Mouse (Mus musculus) Patski (cell line): ENCODE measurements around the gene BC005561. TPM values are rescaled to one million over a fixed set of nuclear protein-coding genes. Genes with fewer than 3 reads are reported as not detected.

Experiments used
- ATAC-seq: fragments of 100-300 bp; one replicate; pipeline ENCODE4 v1.8.0; 2021
- CTCF ChIA-PET: fragments of 350-600 bp; sonication (Branson Sonifier 250); formaldehyde crosslinking; loops from one replicate; lab custom pipeline; 2022; ENCODE audit warnings: inconsistent platforms; lab: Charles Lee
- POLR2A ChIA-PET: fragments of 350-600 bp; sonication (Branson Sonifier 250); formaldehyde crosslinking; loops from one replicate; lab custom pipeline; 2022; ENCODE audit warnings: antibody characterized with exemption, inconsistent platforms; lab: Charles Lee
- DNase-seq: peaks from one replicate; pipeline ENCODE4 v3.0.0-alpha.2; 2011; ENCODE audit warnings: low read depth, low spot score
- H3K27me3 ChIP-seq: fragments of 371-371 bp; one replicate; pipeline ENCODE4 v1.5.1; 2021
- CTCF ChIP-seq: fragments of 100-300 bp; IDR thresholded peaks from one replicate; pipeline ENCODE4 v1.5.1; 2021
- in situ Hi-C: fragments of 300-500 bp; cut with MboI; formaldehyde crosslinking; loops from 3 replicates; pipeline ENCODE4 v1.11.1; 2018; ENCODE audit warnings: low pct_unique_long_range_greater_than_20kb, mixed read lengths
- polyA plus RNA-seq: library from polyadenylated mRNA; unstranded; gene quantifications from one replicate; pipeline ENCODE4 v1.2.3, GENCODE M21; 2021

BC005561 gene
- 5.2 TPM for polyA plus RNA-seq

DNA sequence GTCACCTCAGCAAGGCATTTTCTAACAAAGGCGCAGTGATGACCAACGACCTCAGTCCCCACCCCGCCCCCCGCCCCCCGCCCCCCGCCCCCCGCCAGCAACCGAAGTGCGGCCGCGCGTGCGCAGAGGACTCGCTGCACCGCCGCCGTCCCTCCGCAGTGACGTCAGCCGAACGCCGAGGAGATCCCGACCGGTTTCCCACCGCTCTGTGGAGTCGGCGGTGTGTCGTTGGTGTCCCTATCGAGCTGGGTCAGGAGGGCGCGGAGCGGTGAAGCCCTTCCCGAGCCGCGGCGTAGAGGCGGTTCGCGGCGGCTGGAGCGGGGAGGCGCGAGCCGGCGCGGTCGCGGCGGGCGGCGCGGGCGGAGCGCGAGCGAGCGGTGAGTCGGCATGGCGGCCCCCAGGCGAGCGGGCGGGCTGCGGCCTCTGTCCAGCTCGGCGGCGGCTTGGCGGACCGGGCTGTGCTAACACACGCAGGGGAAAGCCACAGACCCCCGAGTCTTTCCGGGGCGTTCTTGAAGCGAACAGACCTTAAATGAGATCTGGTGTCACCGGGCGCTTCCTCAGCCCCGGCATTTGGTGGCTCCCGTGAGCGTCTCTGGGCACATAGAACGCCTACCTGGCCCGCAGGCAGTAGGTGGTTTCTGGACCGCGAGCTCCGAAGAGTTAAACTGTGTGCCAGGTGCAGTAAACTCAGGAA lies at the start of gene BC005561:
BC005561 (plus strand) TSS at position 158 of the 697 bp plus-strand sequence.
- peak; percentile 83 for ATAC-seq
- H3K27me3 ChIP-seq = no peaks in the 10 kb centered on the region
- DNase-seq = peak; percentile 20
- ChIA-PET CTCF (no interaction called here), POLR2A (interaction anchor here (1.3 kb wide), 1 partner anchor 24 kb away, joined by 3 read pairs; no protein-coding TSS in a partner anchor)
- TF ChIP-seq CTCF = no peak
- in situ Hi-C loops = no loop called here

DNA sequence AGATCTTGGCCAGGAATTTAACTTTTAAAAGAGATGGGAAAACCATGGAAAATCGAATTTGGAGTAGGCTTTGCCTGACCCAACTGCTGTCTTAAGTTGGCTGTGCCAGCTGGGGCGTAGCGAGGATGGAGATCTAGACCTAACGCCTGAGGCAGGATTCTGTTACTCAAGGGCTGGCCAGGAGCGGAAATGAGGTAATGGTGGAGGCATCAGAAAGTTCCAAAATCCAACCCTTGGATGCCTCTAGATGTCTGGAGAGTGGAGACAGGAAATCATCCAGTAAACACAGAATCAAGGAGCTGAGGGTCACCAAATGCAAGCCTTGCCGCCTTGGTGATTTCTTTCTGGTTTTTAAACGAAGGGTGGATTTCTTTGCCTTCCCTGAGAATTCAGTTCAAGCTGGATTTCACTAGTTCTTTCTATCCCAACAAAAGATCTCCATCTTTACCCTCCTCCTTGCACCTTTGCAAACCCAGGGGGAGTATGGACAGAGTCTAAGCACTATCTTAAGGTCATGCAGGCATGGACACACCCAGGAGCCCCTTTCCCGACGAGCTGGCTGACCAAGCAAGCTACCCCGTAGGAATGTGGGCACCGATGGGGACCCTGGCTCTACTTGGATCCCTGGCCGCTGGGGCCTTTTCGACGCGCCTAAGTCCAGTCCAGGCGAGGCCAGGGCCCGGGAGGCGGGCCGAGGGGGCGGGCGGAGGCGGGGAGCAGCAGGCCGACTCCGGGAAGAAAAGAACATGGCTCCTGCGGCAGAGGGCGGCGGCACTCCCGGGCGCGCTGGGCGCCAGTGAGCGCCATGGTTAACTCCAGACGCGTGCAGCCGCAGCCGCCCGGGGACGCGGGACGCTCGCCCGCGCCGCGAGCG lies 49.1 kb upstream of the BC005561 start, which contains the start of gene Pkd2:
Pkd2 (plus strand) TSS at position 619 of the 874 bp plus-strand sequence.
- DNase-seq (no peak), ATAC-seq (peak; percentile 91)
- no peak for TF ChIP-seq CTCF
- ChIA-PET POLR2A (interaction anchor here (0.7 to 1.8 kb wide), 6 partner anchors 13 to 105 kb away, joined by 3 to 11 read pairs (median 4); no protein-coding TSS in a partner anchor), CTCF (interaction anchor here (0.9 to 1.9 kb wide), 7 partner anchors 12 to 116 kb away, joined by 3 to 5 read pairs (median 3); no protein-coding TSS in a partner anchor)
- in situ Hi-C loops = loop anchor here (10.0 to 25.0 kb wide), 2 partner anchors 414 to 853 kb away; partner anchors contain the start of gene Nudt9
- no peaks in the 10 kb centered on the region for H3K27me3 ChIP-seq

DNA sequence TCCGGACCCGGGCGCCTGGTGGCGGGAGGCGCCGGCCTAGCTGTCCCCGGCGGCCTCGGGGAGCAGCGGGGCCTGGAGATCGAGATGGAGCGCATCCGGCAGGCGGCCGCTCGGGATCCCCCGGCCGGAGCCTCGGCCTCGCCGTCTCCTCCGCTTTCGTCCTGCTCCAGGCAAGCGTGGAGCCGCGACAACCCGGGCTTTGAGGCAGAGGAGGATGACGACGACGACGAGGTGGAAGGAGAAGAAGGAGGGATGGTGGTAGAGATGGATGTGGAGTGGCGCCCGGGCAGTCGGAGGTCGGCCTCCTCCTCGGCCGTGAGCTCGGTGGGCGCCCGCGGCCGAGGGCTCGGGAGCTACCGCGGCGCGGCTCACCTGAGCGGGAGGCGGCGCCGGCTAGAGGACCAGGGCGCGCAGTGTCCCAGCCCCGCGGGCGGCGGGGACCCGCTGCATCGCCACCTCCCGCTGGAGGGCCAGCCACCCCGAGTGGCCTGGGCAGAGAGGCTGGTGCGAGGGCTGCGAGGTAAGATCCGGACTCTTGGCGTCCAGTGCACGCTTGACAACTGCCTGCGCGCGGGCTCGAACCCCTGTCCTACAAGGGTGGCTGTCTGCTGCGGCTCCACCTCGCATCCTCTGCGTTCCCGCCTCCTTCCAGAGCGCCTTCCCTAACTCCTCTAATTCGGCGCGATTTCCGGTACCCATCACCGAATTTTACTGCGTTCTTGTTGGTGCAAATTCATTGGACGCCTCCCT lies 48.3 kb upstream of the BC005561 start:
- H3K27me3 ChIP-seq = no peaks in the 10 kb centered on the region
- DNase-seq (no peak), ATAC-seq (peak; percentile 40)
- ChIA-PET CTCF (interaction anchor here (1.0 to 1.9 kb wide), 5 partner anchors 11 to 117 kb away, joined by 3 to 5 read pairs (median 4); no protein-coding TSS in a partner anchor), POLR2A (interaction anchor here (1.2 to 1.8 kb wide), 4 partner anchors 14 to 51 kb away, joined by 3 to 11 read pairs (median 6); no protein-coding TSS in a partner anchor)
- in situ Hi-C loops = loop anchor here (10.0 to 25.0 kb wide), 2 partner anchors 415 to 852 kb away; partner anchors contain the start of gene Nudt9
- TF ChIP-seq CTCF = no peak

DNA sequence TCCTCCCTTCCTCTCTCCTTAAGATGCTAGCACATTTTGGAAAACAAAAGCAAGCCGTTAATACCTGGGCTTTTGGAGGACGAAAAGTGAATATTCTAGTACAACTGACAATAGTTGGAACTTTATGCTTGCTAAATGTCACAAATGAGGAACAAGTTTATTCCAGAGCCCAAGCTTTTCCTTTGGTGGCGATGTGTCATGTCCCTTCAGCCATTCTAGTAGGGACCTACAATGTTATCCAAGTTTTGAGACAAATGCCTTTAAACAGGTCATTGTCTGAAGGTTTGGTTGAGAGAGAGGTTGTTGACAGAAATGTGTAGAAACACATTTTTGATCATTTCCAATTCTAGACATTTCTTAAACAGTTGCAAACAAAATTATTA lies 47.7 kb upstream of the BC005561 start:
- DNase-seq (no peak), ATAC-seq (no peak)
- no peak for TF ChIP-seq CTCF
- H3K27me3 ChIP-seq = no peaks in the 10 kb centered on the region
- ChIA-PET POLR2A (interaction anchor here (1.2 to 1.8 kb wide), 2 partner anchors 14 to 23 kb away, joined by 4 to 7 read pairs; no protein-coding TSS in a partner anchor), CTCF (no interaction called here)
- in situ Hi-C loops = loop anchor here (25.0 kb wide), 1 partner anchor 852 kb away; no protein-coding TSS in a partner anchor

GRCm38 (mm10) chr5:104460856-104461255 lies 47.3 kb upstream of the BC005561 start:
- in situ Hi-C loops = loop anchor here (25.0 kb wide), 1 partner anchor 851 kb away; no protein-coding TSS in a partner anchor
- ATAC-seq (no peak), DNase-seq (no peak)
- TF ChIP-seq CTCF = no peak
- ChIA-PET POLR2A (interaction anchor here (1.8 kb wide), 1 partner anchor 24 kb away, joined by 7 read pairs; no protein-coding TSS in a partner anchor), CTCF (interaction anchor here (0.9 to 1.5 kb wide), 4 partner anchors 12 to 81 kb away, joined by 3 to 4 read pairs (median 3); no protein-coding TSS in a partner anchor)
- no peaks in the 10 kb centered on the region for H3K27me3 ChIP-seq

DNA sequence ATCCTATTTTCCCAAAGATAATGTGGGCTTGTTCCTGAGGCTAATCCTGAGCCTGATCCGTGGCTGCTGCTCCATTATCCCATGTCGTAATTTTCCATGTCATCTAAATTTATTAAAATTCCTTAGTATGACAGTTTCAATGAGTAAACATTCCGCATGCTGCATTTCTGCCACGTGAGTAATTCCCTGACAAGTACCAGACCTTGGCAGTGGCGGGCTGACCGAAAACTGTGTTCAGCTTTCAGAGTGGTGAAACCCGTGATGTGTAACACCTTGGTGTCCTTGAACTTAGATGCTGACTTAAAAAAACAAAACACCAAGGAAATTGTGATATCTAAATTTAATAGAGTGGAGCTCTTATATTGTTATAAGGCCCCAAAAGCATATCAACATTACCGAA lies 42.9 kb upstream of the BC005561 start:
- ATAC-seq = peak; percentile 62
- CTCF ChIA-PET = interaction anchor here (1.2 to 2.0 kb wide), 4 partner anchors 12 to 123 kb away, joined by 3 to 8 read pairs (median 4); no protein-coding TSS in a partner anchor
- POLR2A ChIA-PET = interaction anchor here (1.4 kb wide), 1 partner anchor 25 kb away, joined by 6 read pairs; no protein-coding TSS in a partner anchor
- DNase-seq = peak; percentile 73
- in situ Hi-C loops = loop anchor here (25.0 kb wide), 1 partner anchor 847 kb away; no protein-coding TSS in a partner anchor
- no peaks in the 10 kb centered on the region for H3K27me3 ChIP-seq
- no peak for TF ChIP-seq CTCF

GRCm38 (mm10) chr5:104465731-104466130 lies 42.4 kb upstream of the BC005561 start:
- POLR2A ChIA-PET = interaction anchor here (1.4 kb wide), 1 partner anchor 25 kb away, joined by 6 read pairs; no protein-coding TSS in a partner anchor
- ATAC-seq = peak; percentile 58
- peak; percentile 61 for DNase-seq

DNA sequence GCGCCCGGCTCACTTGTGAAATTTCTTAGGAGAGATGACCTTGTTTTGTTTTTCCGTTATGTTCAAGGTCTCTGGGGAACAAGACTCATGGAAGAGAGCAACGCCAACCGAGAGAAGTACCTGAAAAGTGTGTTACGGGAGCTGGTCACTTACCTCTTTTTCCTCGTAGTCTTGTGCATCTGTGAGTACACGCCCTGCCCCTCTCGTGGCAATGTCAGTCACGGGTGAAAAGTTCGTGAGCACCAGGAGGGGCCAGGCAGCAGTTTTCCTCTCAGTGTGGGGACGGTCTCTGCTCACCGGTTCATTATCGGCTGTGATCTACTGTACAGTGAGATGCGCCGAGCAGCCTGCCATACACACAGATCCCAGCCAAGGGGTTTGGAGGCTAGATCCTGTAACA lies 41.3 kb upstream of the BC005561 start:
- POLR2A ChIA-PET = no interaction called here
- ATAC-seq (no peak), DNase-seq (no peak)
- CTCF ChIA-PET = interaction anchor here (1.0 to 2.0 kb wide), 3 partner anchors 10 to 124 kb away, joined by 3 to 8 read pairs (median 4); no protein-coding TSS in a partner anchor
- TF ChIP-seq CTCF = no peak
- in situ Hi-C loops = loop anchor here (25.0 kb wide), 1 partner anchor 845 kb away; no protein-coding TSS in a partner anchor
- no peaks in the 10 kb centered on the region for H3K27me3 ChIP-seq

More at GRCm38 (mm10) chr5:104465731-104466130, 42.4 kb upstream of the BC005561 start:
- no peak for TF ChIP-seq CTCF
- in situ Hi-C loops = loop anchor here (25.0 kb wide), 1 partner anchor 847 kb away; no protein-coding TSS in a partner anchor
- no peaks in the 10 kb centered on the region for H3K27me3 ChIP-seq
- CTCF ChIA-PET = interaction anchor here (1.2 to 2.0 kb wide), 4 partner anchors 12 to 123 kb away, joined by 3 to 8 read pairs (median 4); no protein-coding TSS in a partner anchor
